Mouse (Mus musculus): Measurements from ENCODE around the gene Gm20388. TPM values are rescaled to one million over a fixed set of nuclear protein-coding genes. Genes with fewer than 3 reads are reported as not detected.

Gm20388 gene
- polyA plus RNA-seq, 1 experiment from 2014 or later = 1.4 TPM

DNA sequence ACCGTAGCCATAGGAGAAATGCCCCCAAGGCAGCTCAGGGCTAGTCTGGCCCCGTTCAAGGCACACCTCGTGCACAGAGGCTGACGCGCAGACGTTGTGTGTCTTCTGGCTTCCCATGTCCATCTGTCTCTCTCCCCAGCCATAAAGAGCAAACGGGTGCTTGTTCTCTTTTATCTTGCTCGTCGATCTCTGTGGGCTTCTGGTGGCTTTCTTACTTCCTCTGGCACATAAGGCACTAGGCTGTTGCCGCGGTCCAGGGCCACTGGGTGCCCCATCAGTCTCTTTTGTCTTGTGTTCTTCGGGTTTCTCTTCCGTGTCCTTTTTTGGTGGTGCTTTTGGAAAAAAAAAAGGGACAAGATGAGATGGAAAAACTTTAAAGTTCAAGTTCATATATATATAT is 3934.5 kb downstream of the Gm20388 start:
- Histone ChIP-seq H3K27ac (ENCODE audit: low read length) (no peak overlapping the region), H3K9me3 (replicated peaks; ENCODE audit: control insufficient read depth, low read length) (no peaks in the 10 kb centered on the region), H3K36me3 (ENCODE audit: control insufficient read depth, insufficient read depth) (peaks cover 5% of the 10 kb centered on the region; the same call in 1 of the 2 replicates), H3K4me3 (ENCODE audit: low read depth, low read length) (no peak overlapping the region), H3K27me3 (ENCODE audit: control insufficient read depth, insufficient read depth, low read depth, low read length) (no peaks in the 10 kb centered on the region), H3K4me1 (ENCODE audit: control insufficient read depth, low read depth, low read length) (peaks cover 4% of the 10 kb centered on the region; the same call in 1 of the 2 replicates), H3K9ac (ENCODE audit: low read depth, low read length) (no peak overlapping the region), H3K4me2 (ENCODE audit: low read depth, low read length) (no peak overlapping the region)
- WGBS (ENCODE audit: insufficient replicate concordance) = 34% methylated on average over 13 of the region's 13 CpGs
- ATAC-seq (ENCODE audit: low read depth) = no peak

DNA sequence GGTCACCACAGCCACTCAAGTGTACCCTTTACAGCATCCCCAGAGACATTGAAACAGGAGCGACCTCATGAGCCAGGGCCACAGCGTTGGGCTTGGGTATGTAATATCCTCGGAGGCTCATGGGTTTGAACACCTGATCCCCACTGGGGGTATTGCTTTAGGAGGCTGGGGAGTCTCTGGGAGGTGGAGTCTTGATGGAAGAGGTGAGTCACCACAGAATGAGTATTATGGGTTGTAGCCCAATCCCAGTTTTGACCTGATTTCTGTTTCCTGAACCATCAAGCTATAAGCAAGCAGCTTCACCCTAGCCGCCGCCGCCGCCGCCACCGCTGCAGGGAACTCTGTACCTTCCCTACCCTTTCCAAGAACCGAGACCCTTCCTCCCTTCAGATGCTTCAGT is 3935.3 kb downstream of the Gm20388 start:
- no peak overlapping the region for H3K4me3 ChIP-seq (ENCODE audit: low read depth, low read length)
- no peaks in the 10 kb centered on the region for H3K27me3 ChIP-seq (ENCODE audit: control insufficient read depth, insufficient read depth, low read depth, low read length)
- ATAC-seq (ENCODE audit: low read depth) = no peak
- 84% methylated on average over 10 of the region's 10 CpGs for WGBS (ENCODE audit: insufficient replicate concordance)
- H3K9ac ChIP-seq (ENCODE audit: low read depth, low read length) = no peak overlapping the region
- peaks cover 5% of the 10 kb centered on the region; the same call in 1 of the 2 replicates for H3K36me3 ChIP-seq (ENCODE audit: control insufficient read depth, insufficient read depth)
- no peak overlapping the region for H3K27ac ChIP-seq (ENCODE audit: low read length)
- no peak overlapping the region for H3K4me2 ChIP-seq (ENCODE audit: low read depth, low read length)
- H3K4me1 ChIP-seq (ENCODE audit: control insufficient read depth, low read depth, low read length) = peaks cover 4% of the 10 kb centered on the region; the same call in 1 of the 2 replicates
- no peaks in the 10 kb centered on the region for H3K9me3 ChIP-seq (replicated peaks; ENCODE audit: control insufficient read depth, low read length)

DNA sequence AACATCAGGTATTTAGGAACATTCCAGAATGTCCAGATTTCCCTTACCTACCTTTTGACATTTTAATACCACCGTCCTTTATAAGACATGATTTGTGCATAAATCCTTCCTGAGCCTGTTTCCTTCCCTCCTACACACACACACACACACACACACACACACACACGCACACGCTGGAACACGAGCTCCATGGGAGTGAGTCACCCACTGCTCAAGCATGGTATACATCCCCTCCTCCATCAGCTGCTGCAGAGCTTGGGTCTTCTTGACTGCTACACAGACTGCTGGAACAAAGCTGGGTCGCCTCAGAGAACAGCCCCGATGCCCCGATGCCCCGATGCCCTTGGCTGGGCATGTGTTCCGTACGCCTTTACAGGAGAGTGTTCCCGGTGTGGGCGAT is 3935.9 kb downstream of the Gm20388 start:
- no peaks in the 10 kb centered on the region for H3K9me3 ChIP-seq (replicated peaks; ENCODE audit: control insufficient read depth, low read length)
- H3K4me2 ChIP-seq (ENCODE audit: low read depth, low read length) = no peak overlapping the region
- no peak overlapping the region for H3K9ac ChIP-seq (ENCODE audit: low read depth, low read length)
- H3K27ac ChIP-seq (ENCODE audit: low read length) = no peak overlapping the region
- ATAC-seq (ENCODE audit: low read depth) = no peak
- H3K36me3 ChIP-seq (ENCODE audit: control insufficient read depth, insufficient read depth) = peaks cover 5% of the 10 kb centered on the region; the same call in 1 of the 2 replicates
- WGBS (ENCODE audit: insufficient replicate concordance) = 85% methylated on average over 12 of the region's 12 CpGs
- H3K4me3 ChIP-seq (ENCODE audit: low read depth, low read length) = no peak overlapping the region
- peaks cover 4% of the 10 kb centered on the region; the same call in 1 of the 2 replicates for H3K4me1 ChIP-seq (ENCODE audit: control insufficient read depth, low read depth, low read length)
- H3K27me3 ChIP-seq (ENCODE audit: control insufficient read depth, insufficient read depth, low read depth, low read length) = no peaks in the 10 kb centered on the region

DNA sequence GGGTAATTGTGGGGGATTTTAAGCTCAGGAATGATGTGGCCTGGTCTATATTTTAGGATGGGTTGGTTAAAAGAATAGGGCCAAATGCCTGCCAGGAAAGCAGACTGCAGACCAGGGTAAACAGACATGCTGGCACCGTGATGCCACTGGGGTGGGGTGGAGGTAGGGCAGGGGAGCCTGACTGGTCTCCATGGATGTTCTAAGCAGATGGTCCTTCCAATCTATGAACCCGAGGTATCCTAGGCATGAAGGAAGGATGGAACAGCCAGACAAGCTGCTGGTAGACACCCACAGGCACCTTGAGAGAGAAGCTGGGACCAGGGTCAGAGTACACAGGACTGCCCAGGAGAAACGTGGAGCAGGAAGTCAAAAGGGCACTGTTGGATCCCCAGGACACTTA is 3936.9 kb downstream of the Gm20388 start:
- no peak for ATAC-seq (ENCODE audit: low read depth)
- Histone ChIP-seq H3K4me1 (ENCODE audit: control insufficient read depth, low read depth, low read length) (peaks cover 4% of the 10 kb centered on the region; the same call in 1 of the 2 replicates), H3K4me2 (ENCODE audit: low read depth, low read length) (no peak overlapping the region), H3K27ac (ENCODE audit: low read length) (no peak overlapping the region), H3K4me3 (ENCODE audit: low read depth, low read length) (no peak overlapping the region), H3K27me3 (ENCODE audit: control insufficient read depth, insufficient read depth, low read depth, low read length) (no peaks in the 10 kb centered on the region), H3K9ac (ENCODE audit: low read depth, low read length) (no peak overlapping the region), H3K36me3 (ENCODE audit: control insufficient read depth, insufficient read depth) (peaks cover 5% of the 10 kb centered on the region; the same call in 1 of the 2 replicates), H3K9me3 (replicated peaks; ENCODE audit: control insufficient read depth, low read length) (no peaks in the 10 kb centered on the region)
- 47% methylated on average over 3 of the region's 3 CpGs for WGBS (ENCODE audit: insufficient replicate concordance)

DNA sequence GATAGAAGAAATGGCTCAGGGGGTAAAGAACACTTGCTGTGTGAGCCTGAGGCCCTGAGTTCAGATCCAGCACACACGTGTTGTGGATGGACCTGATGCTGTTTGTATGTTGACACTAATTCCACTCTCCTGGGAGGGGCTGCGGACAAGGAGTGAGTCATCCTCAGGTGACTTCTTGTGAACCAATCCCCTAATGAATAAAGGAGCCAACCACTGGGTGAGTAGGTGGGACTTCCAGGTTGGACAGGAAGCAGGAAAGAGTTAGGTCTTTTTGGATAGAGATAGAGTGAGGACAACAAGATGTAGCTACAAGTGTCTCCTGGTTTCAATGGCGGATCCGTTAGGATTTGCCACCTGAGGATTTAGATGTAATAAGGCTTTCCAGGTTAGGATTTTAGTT is 3938.7 kb downstream of the Gm20388 start:
- H3K36me3 ChIP-seq (ENCODE audit: control insufficient read depth, insufficient read depth) = peaks cover 5% of the 10 kb centered on the region; the same call in 1 of the 2 replicates
- 76% methylated on average over 4 of the region's 4 CpGs for WGBS (ENCODE audit: insufficient replicate concordance)
- no peak overlapping the region for H3K27ac ChIP-seq (ENCODE audit: low read length)
- H3K27me3 ChIP-seq (ENCODE audit: control insufficient read depth, insufficient read depth, low read depth, low read length) = no peaks in the 10 kb centered on the region
- peaks cover 4% of the 10 kb centered on the region; the same call in 1 of the 2 replicates for H3K4me1 ChIP-seq (ENCODE audit: control insufficient read depth, low read depth, low read length)
- no peak overlapping the region for H3K9ac ChIP-seq (ENCODE audit: low read depth, low read length)
- no peak for ATAC-seq (ENCODE audit: low read depth)
- H3K4me2 ChIP-seq (ENCODE audit: low read depth, low read length) = no peak overlapping the region
- no peaks in the 10 kb centered on the region for H3K9me3 ChIP-seq (replicated peaks; ENCODE audit: control insufficient read depth, low read length)
- no peak overlapping the region for H3K4me3 ChIP-seq (ENCODE audit: low read depth, low read length)

DNA sequence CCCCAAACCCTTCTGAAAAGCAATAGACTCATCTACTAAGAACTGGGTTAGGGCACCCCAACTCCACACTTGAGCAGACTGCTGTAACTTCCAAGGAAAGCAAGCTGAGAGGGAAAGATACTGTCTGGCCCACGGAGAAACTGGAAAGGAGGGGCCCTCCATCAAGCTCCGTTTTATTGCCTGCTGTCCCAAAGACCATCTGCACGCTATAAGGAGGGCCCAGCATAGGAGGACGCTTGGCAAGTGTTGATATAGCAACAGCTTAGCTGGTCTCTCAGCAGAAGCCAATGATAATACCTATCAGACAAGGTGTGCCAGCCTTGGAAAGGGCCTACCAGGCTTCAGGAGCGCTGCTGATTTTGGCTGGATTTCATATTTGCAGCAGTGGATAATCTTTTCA is 3940.9 kb downstream of the Gm20388 start:
- ATAC-seq (ENCODE audit: low read depth) = no peak
- no peak overlapping the region for H3K27ac ChIP-seq (ENCODE audit: low read length)
- WGBS (ENCODE audit: insufficient replicate concordance) = 63% methylated on average over 5 of the region's 5 CpGs
- no peak overlapping the region for H3K9ac ChIP-seq (ENCODE audit: low read depth, low read length)
- peaks cover 4% of the 10 kb centered on the region; the same call in 1 of the 2 replicates for H3K4me1 ChIP-seq (ENCODE audit: control insufficient read depth, low read depth, low read length)
- H3K27me3 ChIP-seq (ENCODE audit: control insufficient read depth, insufficient read depth, low read depth, low read length) = no peaks in the 10 kb centered on the region
- no peaks in the 10 kb centered on the region for H3K36me3 ChIP-seq (ENCODE audit: control insufficient read depth, insufficient read depth)
- H3K4me3 ChIP-seq (ENCODE audit: low read depth, low read length) = no peak overlapping the region
- 0 out of 2 replicates have a peak, but pooled peaks cover 2% of the 10 kb centered on the region for H3K9me3 ChIP-seq (replicated peaks; ENCODE audit: control insufficient read depth, low read length)
- no peak overlapping the region for H3K4me2 ChIP-seq (ENCODE audit: low read depth, low read length)

DNA sequence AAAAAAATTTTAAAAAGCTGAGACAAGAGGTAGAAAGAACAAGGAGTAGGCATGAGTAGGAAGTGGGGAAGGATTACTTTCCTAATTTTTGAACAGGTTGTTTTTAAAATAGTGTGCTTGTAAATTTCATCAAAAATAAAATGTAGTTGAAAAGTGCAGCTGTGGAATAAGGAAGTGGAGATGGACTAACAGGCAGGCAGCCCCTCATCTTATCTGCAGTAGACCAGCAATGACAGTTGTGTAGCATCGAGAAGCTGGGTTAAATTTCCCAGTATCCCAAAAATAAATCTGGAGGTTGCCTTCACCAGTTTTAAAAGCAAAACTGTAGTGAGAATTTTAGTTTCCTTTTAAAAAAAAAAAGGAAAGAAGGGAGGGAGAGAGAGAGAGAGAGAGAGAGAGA is 3943.6 kb downstream of the Gm20388 start:
- WGBS (ENCODE audit: insufficient replicate concordance) = 19% methylated on average over 1 of the region's 1 CpGs
- no peak overlapping the region for H3K9ac ChIP-seq (ENCODE audit: low read depth, low read length)
- no peaks in the 10 kb centered on the region for H3K27me3 ChIP-seq (ENCODE audit: control insufficient read depth, insufficient read depth, low read depth, low read length)
- H3K27ac ChIP-seq (ENCODE audit: low read length) = no peak overlapping the region
- no peak overlapping the region for H3K4me2 ChIP-seq (ENCODE audit: low read depth, low read length)
- peaks cover 14% of the 10 kb centered on the region for H3K4me1 ChIP-seq (ENCODE audit: control insufficient read depth, low read depth, low read length)
- no peaks in the 10 kb centered on the region for H3K36me3 ChIP-seq (ENCODE audit: control insufficient read depth, insufficient read depth)
- ATAC-seq (ENCODE audit: low read depth) = no peak
- no peak overlapping the region for H3K4me3 ChIP-seq (ENCODE audit: low read depth, low read length)
- 0 out of 2 replicates have a peak, but pooled peaks cover 2% of the 10 kb centered on the region for H3K9me3 ChIP-seq (replicated peaks; ENCODE audit: control insufficient read depth, low read length)

DNA sequence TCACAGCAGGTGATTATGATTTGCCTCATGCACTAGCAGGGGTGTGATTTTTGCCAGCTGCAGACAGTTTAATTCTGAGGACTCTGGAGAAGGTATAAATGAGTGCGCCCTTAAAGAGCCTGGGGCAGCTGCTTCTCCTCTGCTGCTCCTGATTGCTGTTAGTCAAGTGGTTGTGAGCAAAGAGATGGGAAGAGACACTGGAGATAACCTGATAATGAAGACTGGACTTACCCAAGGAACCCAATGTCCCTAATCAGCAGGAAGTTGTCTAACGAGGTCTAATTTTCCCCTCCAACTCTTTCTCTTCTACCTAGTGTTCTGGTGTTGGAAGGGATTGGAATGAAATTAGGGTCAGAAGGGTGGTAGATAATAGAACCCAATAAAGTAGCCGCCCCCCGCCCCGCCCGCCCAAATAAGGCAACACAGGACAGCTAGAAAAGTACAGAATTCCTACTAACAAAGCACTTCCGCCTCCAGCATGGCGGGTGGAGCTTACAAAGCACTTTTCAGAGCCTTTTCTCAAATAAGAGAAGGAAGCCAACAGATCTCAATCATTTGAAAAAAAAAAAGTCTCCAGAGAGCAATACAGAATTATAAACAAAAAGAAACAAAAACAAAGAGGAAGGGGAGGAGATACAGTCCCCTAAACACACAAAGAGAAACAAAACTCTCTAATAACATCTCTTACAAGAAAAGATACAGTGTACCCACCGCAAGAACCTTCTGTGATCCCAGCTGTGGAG is 3944.3 kb downstream of the Gm20388 start:
- WGBS (ENCODE audit: insufficient replicate concordance) = 67% methylated on average over 9 of the region's 9 CpGs
- Histone ChIP-seq H3K27ac (ENCODE audit: low read length) (no peak overlapping the region), H3K9me3 (replicated peaks; ENCODE audit: control insufficient read depth, low read length) (0 out of 2 replicates have a peak, but pooled peaks cover 2% of the 10 kb centered on the region), H3K9ac (ENCODE audit: low read depth, low read length) (no peak overlapping the region), H3K27me3 (ENCODE audit: control insufficient read depth, insufficient read depth, low read depth, low read length) (peaks cover under 1% of the 10 kb centered on the region), H3K4me1 (ENCODE audit: control insufficient read depth, low read depth, low read length) (peaks cover 15% of the 10 kb centered on the region), H3K4me3 (ENCODE audit: low read depth, low read length) (no peak overlapping the region), H3K36me3 (ENCODE audit: control insufficient read depth, insufficient read depth) (no peaks in the 10 kb centered on the region), H3K4me2 (ENCODE audit: low read depth, low read length) (no peak overlapping the region)
- ATAC-seq (ENCODE audit: low read depth) = no peak

DNA sequence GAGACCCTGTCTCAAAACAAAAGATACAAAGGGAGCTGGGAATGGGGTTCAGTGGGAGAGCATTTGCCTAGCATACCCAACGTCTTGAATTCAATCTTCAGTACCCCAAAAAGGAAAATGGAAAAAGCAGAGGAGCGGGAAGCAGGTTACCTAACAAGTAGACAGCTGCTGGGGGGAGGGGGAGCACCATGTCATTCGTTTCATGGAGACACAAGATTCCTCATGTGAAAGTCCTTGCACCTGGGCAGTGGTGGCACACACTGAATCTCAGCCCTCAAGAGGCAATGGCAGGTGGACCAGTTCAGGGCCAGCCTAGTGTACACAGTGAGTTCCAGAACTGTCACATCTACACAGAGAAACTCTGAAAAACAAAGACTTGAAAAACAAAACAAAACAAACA is 3946.7 kb downstream of the Gm20388 start:
- no peak for ATAC-seq (ENCODE audit: low read depth)
- Histone ChIP-seq H3K9me3 (replicated peaks; ENCODE audit: control insufficient read depth, low read length) (0 out of 2 replicates have a peak, but pooled peaks cover 2% of the 10 kb centered on the region), H3K4me3 (ENCODE audit: low read depth, low read length) (peak overlapping the region; percentile 99), H3K36me3 (ENCODE audit: control insufficient read depth, insufficient read depth) (no peaks in the 10 kb centered on the region), H3K4me1 (ENCODE audit: control insufficient read depth, low read depth, low read length) (peaks cover 18% of the 10 kb centered on the region), H3K27me3 (ENCODE audit: control insufficient read depth, insufficient read depth, low read depth, low read length) (peaks cover 19% of the 10 kb centered on the region), H3K9ac (ENCODE audit: low read depth, low read length) (0 out of 2 replicates have a peak overlapping the region, but pooled peaks have one; percentile 98), H3K4me2 (ENCODE audit: low read depth, low read length) (peak overlapping the region; percentile 99), H3K27ac (ENCODE audit: low read length) (no peak overlapping the region)
- WGBS (ENCODE audit: insufficient replicate concordance) = 69% methylated on average over 3 of the region's 3 CpGs

Data from liver, embryonic 16.5 days (tissue).